Mouse (Mus musculus) kidney, adult 2 months (tissue): Measurements from ENCODE around the gene Anpep. TPM values are rescaled to one million over a fixed set of nuclear protein-coding genes. Genes with fewer than 3 reads are reported as not detected.

Experiments
- DNase-seq: peaks from one replicate; pipeline ENCODE4 v3.0.0; 2021
- H3K27ac ChIP-seq: fragments of 200-500 bp; 2 replicates; pipeline ENCODE4 v1.5.1; 2012; ENCODE audit warnings: low read depth, low read length, control low read depth, inconsistent platforms; ENCODE audit not compliant: insufficient read depth
- H3K27me3 ChIP-seq: fragments of 200-500 bp; replicated peaks from 2 replicates; pipeline ENCODE4 v1.6.1; 2012; ENCODE audit warnings: mild to moderate bottlenecking, moderate library complexity, low read length, inconsistent platforms; ENCODE audit not compliant: control insufficient read depth, insufficient read depth
- H3K36me3 ChIP-seq: fragments of 200-500 bp; 2 replicates; pipeline ENCODE4 v1.6.1; 2012; ENCODE audit warnings: mild to moderate bottlenecking, moderate library complexity, low read length, inconsistent platforms; ENCODE audit not compliant: control insufficient read depth, insufficient read depth
- H3K4me1 ChIP-seq: fragments of 200-500 bp; 2 replicates; pipeline ENCODE4 v1.6.1; 2011; ENCODE audit warnings: low read length; ENCODE audit not compliant: control insufficient read depth, insufficient read depth
- H3K4me3 ChIP-seq: fragments of 200-500 bp; 2 replicates; pipeline ENCODE4 v1.5.1; 2011; ENCODE audit warnings: mild to moderate bottlenecking, low read depth, low read length, control low read depth; ENCODE audit not compliant: insufficient read depth
- CTCF ChIP-seq: fragments of 200-500 bp; conservative IDR thresholded peaks from 2 replicates; pipeline ENCODE4 v1.5.1; 2011; ENCODE audit warnings: low read depth, mild to moderate bottlenecking, control low read depth, low read length, moderate library complexity, mixed read lengths; ENCODE audit not compliant: insufficient read depth, insufficient read length
- POLR2A ChIP-seq: fragments of 200-500 bp; IDR thresholded peaks from one replicate; pipeline ENCODE4 v1.6.1; 2011; ENCODE audit warnings: low read depth, low read length, control low read depth
- WGBS: fragments of 180-500 bp; shearing (Covaris S2); methylation state at CpG from one replicate; pipeline ENCODE4 v1.1.7; 2018; 5-methylcytosine and 5-hydroxymethylcytosine counted together
- polyA plus RNA-seq: library from polyadenylated mRNA; depleted of rRNA; stranded (reverse); fragments of >200 nt; gene quantifications from 2 replicates; pipeline ENCODE4 v1.2.3, GENCODE M21; 2012; rRNA removed

Gene Anpep
- polyA plus RNA-seq, 1 experiment: 175 TPM

GRCm38 (mm10) chr7:79780647-79781626 lies 79.9 kb downstream of the Anpep start:
- DNase-seq: peak; percentile 81
- peak overlapping the region; percentile 78 for H3K27ac ChIP-seq
- peaks cover 13% of the 10 kb centered on the region for H3K4me1 ChIP-seq
- no peaks in the 10 kb centered on the region for H3K36me3 ChIP-seq
- TF ChIP-seq POLR2A (no peak), CTCF (peak; percentile 91)
- 22% methylated on average over 16 of the region's 16 CpGs for WGBS
- H3K4me3 ChIP-seq: peak overlapping the region; percentile 51
- no peaks in the 10 kb centered on the region for H3K27me3 ChIP-seq

Other genes with a start within 250 kb of the Anpep start
- gene Rhcg, start 243.4 kb downstream of the Anpep start, polyA plus RNA-seq: 170 and 188 TPM in 2 replicates
- 0.03 and 0.11 TPM in 2 replicates for gene Ticrr, start 200.9 kb downstream of the Anpep start, polyA plus RNA-seq
- gene Kif7, start 145.3 kb downstream of the Anpep start, polyA plus RNA-seq: 0.81 and 0.92 TPM in 2 replicates
- 58.4 and 72.2 TPM in 2 replicates for gene Plin1, start 128.2 kb downstream of the Anpep start, polyA plus RNA-seq
- gene Pex11a, start 117.9 kb downstream of the Anpep start, polyA plus RNA-seq: 40.6 and 41.0 TPM in 2 replicates
- gene Wdr93, start 117.9 kb downstream of the Anpep start, polyA plus RNA-seq: 1.1 TPM in 2 replicates
- 0.07 TPM in 1 of 2 replicates, not detected in the other for gene Mesp1, start 67.3 kb downstream of the Anpep start, polyA plus RNA-seq
- 0.28 and 0.35 TPM in 2 replicates for gene Mesp2, start 50.3 kb downstream of the Anpep start, polyA plus RNA-seq
- 18.0 and 19.6 TPM in 2 replicates for gene Ap3s2, start 59.6 kb upstream of the Anpep start, polyA plus RNA-seq
- 15.4 and 17.0 TPM in 2 replicates for gene Arpin, start 74.3 kb upstream of the Anpep start, polyA plus RNA-seq
- gene Zfp710, start 163.8 kb upstream of the Anpep start, polyA plus RNA-seq: 22.6 and 26.4 TPM in 2 replicates